Mouse (Mus musculus) CD4-positive helper T cell, adult 2 months (primary cell): ENCODE data around the gene Gaa.
A peak's percentile ranks its signal among the peaks of the same experiment; 100 is the strongest.
"Not testable (repeated sequence)": the region's sequence is repeated elsewhere in the genome, so short reads cannot be mapped to it uniquely, and the experiment has no call there.

Experiments used
- DNase-seq: peaks from one replicate; pipeline ENCODE4 v3.0.0-alpha.2; 2012; ENCODE audit warnings: low read depth, missing footprints, low spot score

Gene Gaa

GRCm38 (mm10) chr11:119252854-119253541 lies 14.7 kb upstream of the Gaa start:
- DNase-seq = peak; percentile 61

GRCm38 (mm10) chr11:119256557-119256956 lies 11.1 kb upstream of the Gaa start:
- DNase-seq = not testable (repeated sequence)

GRCm38 (mm10) chr11:119258216-119258571 lies 9.5 kb upstream of the Gaa start:
- DNase-seq = no peak

- DNase-seq = peak; percentile 69
Measured at GRCm38 (mm10) chr11:119258572-119259322, 8.9 kb upstream of the Gaa start.

- DNase-seq = no peak
Measured at GRCm38 (mm10) chr11:119259977-119260376, 7.7 kb upstream of the Gaa start.

- DNase-seq = no peak
Measured at GRCm38 (mm10) chr11:119264413-119264812, 3.3 kb upstream of the Gaa start.

GRCm38 (mm10) chr11:119265811-119266210 lies 1.9 kb upstream of the Gaa start:
- no peak for DNase-seq

- DNase-seq = no peak
Measured at GRCm38 (mm10) chr11:119267241-119267674, 429 bp upstream of the Gaa start.

- DNase-seq = no peak
Measured at GRCm38 (mm10) chr11:119268557-119269195, 989 bp downstream of the Gaa start.

GRCm38 (mm10) chr11:119272492-119272891 lies 4.8 kb downstream of the Gaa start:
- not testable (repeated sequence) for DNase-seq

GRCm38 (mm10) chr11:119273186-119273930 lies 5.7 kb downstream of the Gaa start:
- DNase-seq = peak; percentile 28

GRCm38 (mm10) chr11:119281030-119281429 lies 13.3 kb downstream of the Gaa start:
- DNase-seq = no peak

GRCm38 (mm10) chr11:119285791-119286527 lies 18.3 kb downstream of the Gaa start:
- DNase-seq = no peak

GRCm38 (mm10) chr11:119287207-119287992 lies 19.7 kb downstream of the Gaa start:
- DNase-seq = no peak

- DNase-seq = not testable (repeated sequence)
Measured at GRCm38 (mm10) chr11:119292861-119293260, 25.2 kb downstream of the Gaa start.

GRCm38 (mm10) chr11:119297996-119298395 lies 30.3 kb downstream of the Gaa start:
- peak; percentile 56 for DNase-seq

GRCm38 (mm10) chr11:119298917-119299316 lies 31.2 kb downstream of the Gaa start:
- no peak for DNase-seq

GRCm38 (mm10) chr11:119299391-119300245 lies 31.9 kb downstream of the Gaa start, which contains the start of gene Eif4a3:
TSS of gene Eif4a3 (minus strand) at chr11:119300089.
- peak; percentile 99 for DNase-seq

- no peak for DNase-seq
Measured at GRCm38 (mm10) chr11:119300246-119300935, 32.7 kb downstream of the Gaa start.
